Mouse (Mus musculus) heart, adult 11 months (tissue): Measurements from ENCODE around the gene Pla2g4e.

Experiments used
- DNase-seq: peaks from one replicate; pipeline ENCODE4 v3.0.0; 2022

Pla2g4e gene

GRCm38 (mm10) chr2:120235947-120236640 is 9.0 kb downstream of the Pla2g4e start:
- DNase-seq, result peak; percentile 88

- peak; percentile 59 for DNase-seq
Observed at GRCm38 (mm10) chr2:120235381-120235780, 9.8 kb downstream of the Pla2g4e start.

- peak; percentile 74 for DNase-seq
Observed at GRCm38 (mm10) chr2:120231642-120232041, 13.5 kb downstream of the Pla2g4e start.

- peak; percentile 52 for DNase-seq
Observed at GRCm38 (mm10) chr2:120214600-120214999, 30.5 kb downstream of the Pla2g4e start.

- DNase-seq, result peak; percentile 31
Observed at GRCm38 (mm10) chr2:120211448-120211847, 33.7 kb downstream of the Pla2g4e start.

GRCm38 (mm10) chr2:120207926-120208325 is 37.2 kb downstream of the Pla2g4e start:
- DNase-seq, result peak; percentile 81

GRCm38 (mm10) chr2:120207028-120207427 is 38.1 kb downstream of the Pla2g4e start:
- peak; percentile 82 for DNase-seq

- DNase-seq, result peak; percentile 87
Observed at GRCm38 (mm10) chr2:120203742-120204141, 41.4 kb downstream of the Pla2g4e start.

- peak; percentile 30 for DNase-seq
Observed at GRCm38 (mm10) chr2:120200077-120200476, 45.1 kb downstream of the Pla2g4e start.

GRCm38 (mm10) chr2:120188174-120188573 is 57.0 kb downstream of the Pla2g4e start:
- DNase-seq, result no peak

- no peak for DNase-seq
Observed at GRCm38 (mm10) chr2:120187583-120187982, 57.6 kb downstream of the Pla2g4e start.

GRCm38 (mm10) chr2:120185527-120186276 is 59.4 kb downstream of the Pla2g4e start:
- no peak for DNase-seq

GRCm38 (mm10) chr2:120178936-120179335 is 66.2 kb downstream of the Pla2g4e start:
- DNase-seq, result no peak

- peak; percentile 92 for DNase-seq
Observed at GRCm38 (mm10) chr2:120173718-120174117, 71.4 kb downstream of the Pla2g4e start.

GRCm38 (mm10) chr2:120171362-120171761 is 73.8 kb downstream of the Pla2g4e start:
- no peak for DNase-seq

GRCm38 (mm10) chr2:120170726-120171125 is 74.4 kb downstream of the Pla2g4e start:
- peak; percentile 91 for DNase-seq

- DNase-seq, result no peak
Observed at GRCm38 (mm10) chr2:120169382-120169781, 75.8 kb downstream of the Pla2g4e start.

- peak; percentile 83 for DNase-seq
Observed at GRCm38 (mm10) chr2:120167763-120168162, 77.4 kb downstream of the Pla2g4e start.

GRCm38 (mm10) chr2:120165474-120165873 is 79.7 kb downstream of the Pla2g4e start:
- DNase-seq, result peak; percentile 92

- peak; percentile 94 for DNase-seq
Observed at GRCm38 (mm10) chr2:120159434-120159833, 85.7 kb downstream of the Pla2g4e start.

- DNase-seq, result peak; percentile 96
Observed at GRCm38 (mm10) chr2:120158846-120159245, 86.3 kb downstream of the Pla2g4e start.

- peak; percentile 88 for DNase-seq
Observed at GRCm38 (mm10) chr2:120158016-120158415, 87.1 kb downstream of the Pla2g4e start.

- DNase-seq, result peak; percentile 84
Observed at GRCm38 (mm10) chr2:120157606-120158005, 87.5 kb downstream of the Pla2g4e start.

- peak; percentile 100 for DNase-seq
Observed at GRCm38 (mm10) chr2:120154361-120154894, 90.7 kb downstream of the Pla2g4e start, which contains the start of gene Ehd4. Gene Ehd4 (minus strand): TSS chr2:120154606.
